20 mouse cellular contexts compared by ENCODE assay signal in the genomic region with DNA sequence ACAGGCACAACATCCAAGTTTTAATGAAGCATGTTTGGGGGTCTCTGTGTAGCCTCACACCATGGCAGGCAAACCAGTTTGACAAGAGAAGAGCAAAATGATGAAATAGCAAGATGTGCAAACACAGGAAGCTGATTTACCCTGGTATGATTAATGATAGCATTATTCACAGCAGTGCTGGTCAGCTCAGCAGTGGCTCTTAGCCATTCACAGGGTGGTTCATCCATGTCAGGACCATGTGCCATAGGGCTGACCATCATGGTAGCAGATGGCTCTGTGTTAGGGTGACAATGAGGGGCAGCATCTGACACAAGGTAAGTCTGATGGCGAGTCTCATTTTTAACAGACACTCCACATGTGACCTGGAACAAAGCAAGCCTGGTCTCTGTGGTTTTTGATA.
A peak's percentile ranks its signal among the peaks of the same experiment; 100 is the strongest.
DNase-seq lines count a peak whose midpoint lies in the region; ATAC-seq and TF ChIP-seq lines count a peak whose summit lies in the region.
"Had no signal": no experiment of that assay in that cellular context is flagged by ENCODE, and none has a peak within 500 bp of the region (broad histone marks: within the 10 kb centered on the region; RNA-seq: fewer than 3 reads in every experiment).

No protein-coding gene starts in this region.

- H3K9me3 ChIP-seq in hindbrain, postnatal 0 days (ENCODE audit: low read length) = no peaks in the 10 kb centered on the region
- H3K9me3 ChIP-seq in hindbrain, embryonic 10.5 days = no peaks in the 10 kb centered on the region
- no peaks in the 10 kb centered on the region for H3K9me3 ChIP-seq in midbrain, postnatal 0 days (ENCODE audit: low read length)
- no peaks in the 10 kb centered on the region for H3K9me3 ChIP-seq in midbrain, embryonic 14.5 days (ENCODE audit: control insufficient read depth, low read length)
- H3K9me3 ChIP-seq: embryonic facial prominence, embryonic 10.5 days; embryonic facial prominence, embryonic 12.5 days; forebrain, embryonic 13.5 days; forebrain, embryonic 15.5 days had no signal

- no peaks in the 10 kb centered on the region for H3K36me3 ChIP-seq in hindbrain, postnatal 0 days (ENCODE audit: insufficient read depth, low read length)
- H3K36me3 ChIP-seq in hindbrain, embryonic 10.5 days = no peaks in the 10 kb centered on the region
- H3K36me3 ChIP-seq in midbrain, postnatal 0 days (ENCODE audit: insufficient read depth, low read length) = no peaks in the 10 kb centered on the region
- no peaks in the 10 kb centered on the region for H3K36me3 ChIP-seq in midbrain, embryonic 14.5 days (ENCODE audit: control insufficient read depth, insufficient read depth, low read length)
- no peaks in the 10 kb centered on the region for H3K36me3 ChIP-seq in heart, adult 2 months (ENCODE audit: control insufficient read depth, insufficient read depth, low read length)
- H3K36me3 ChIP-seq: embryonic facial prominence, embryonic 10.5 days; embryonic facial prominence, embryonic 12.5 days; forebrain, embryonic 15.5 days had no signal

- H3K9ac ChIP-seq in hindbrain, postnatal 0 days (replicated peaks; ENCODE audit: low read length) = no peak overlapping the region
- H3K9ac ChIP-seq in midbrain, postnatal 0 days (replicated peaks; ENCODE audit: low read length, poor library complexity, severe bottlenecking) = no peak overlapping the region
- H3K9ac ChIP-seq in midbrain, embryonic 14.5 days (replicated peaks; ENCODE audit: low read length) = no peak overlapping the region
- H3K9ac ChIP-seq in heart, adult 2 months (ENCODE audit: low read depth, low read length) = no peak overlapping the region
- H3K9ac ChIP-seq: embryonic facial prominence, embryonic 12.5 days; forebrain, embryonic 13.5 days; forebrain, embryonic 15.5 days; forebrain, postnatal 0 days had no signal

- no peak for TF ChIP-seq EP300 in heart, adult 2 months (IDR thresholded peaks at IDR 0.05; ENCODE audit: insufficient read depth, low read depth, low read length)

- no peaks in the 10 kb centered on the region for H3K79me2 ChIP-seq in heart, adult 2 months (replicated peaks; ENCODE audit: control insufficient read depth, insufficient read depth, low read length)

- H3K27me3 ChIP-seq in cerebellum, adult 2 months (ENCODE audit: control insufficient read depth, insufficient read depth, low read length) = no peaks in the 10 kb centered on the region
- no peaks in the 10 kb centered on the region for H3K27me3 ChIP-seq in hindbrain, postnatal 0 days (ENCODE audit: insufficient read depth, low read length)
- H3K27me3 ChIP-seq in hindbrain, embryonic 10.5 days (ENCODE audit: insufficient read depth, poor library complexity, severe bottlenecking) = no peaks in the 10 kb centered on the region
- no peaks in the 10 kb centered on the region for H3K27me3 ChIP-seq in midbrain, postnatal 0 days (ENCODE audit: insufficient read depth, low read length)
- H3K27me3 ChIP-seq in midbrain, embryonic 14.5 days (ENCODE audit: control insufficient read depth, insufficient read depth, low read length) = no peaks in the 10 kb centered on the region
- H3K27me3 ChIP-seq in heart, adult 2 months (ENCODE audit: control insufficient read depth, insufficient read depth, low read length) = no peaks in the 10 kb centered on the region
- H3K27me3 ChIP-seq: embryonic facial prominence, embryonic 12.5 days; forebrain, embryonic 13.5 days; forebrain, embryonic 15.5 days; Patski had no signal

- H3K4me1 ChIP-seq in cerebellum, adult 2 months (ENCODE audit: control insufficient read depth, insufficient read depth, low read length) = no peaks in the 10 kb centered on the region
- no peaks in the 10 kb centered on the region for H3K4me1 ChIP-seq in hindbrain, postnatal 0 days (ENCODE audit: insufficient read depth, low read length)
- H3K4me1 ChIP-seq in hindbrain, embryonic 10.5 days (replicated peaks) = no peaks in the 10 kb centered on the region
- no peaks in the 10 kb centered on the region for H3K4me1 ChIP-seq in midbrain, postnatal 0 days (ENCODE audit: insufficient read depth, low read length)
- no peaks in the 10 kb centered on the region for H3K4me1 ChIP-seq in midbrain, embryonic 14.5 days (ENCODE audit: control insufficient read depth, insufficient read depth, low read length)
- H3K4me1 ChIP-seq in heart, adult 2 months (ENCODE audit: control insufficient read depth, insufficient read depth, low read length) = no peaks in the 10 kb centered on the region
- H3K4me1 ChIP-seq: embryonic facial prominence, embryonic 10.5 days; embryonic facial prominence, embryonic 12.5 days; forebrain, embryonic 13.5 days; forebrain, embryonic 15.5 days had no signal

- DNase-seq in cerebellum, postnatal 14 days = peak; percentile 35 to 51
- no peak for DNase-seq in cerebellum, adult 2 months
- peak; percentile 27 for DNase-seq in hindbrain, postnatal 0 days (ENCODE audit: low spot score)
- no peak for DNase-seq in hindbrain, embryonic 10.5 days (ENCODE audit: low spot score)
- peak; percentile 43 for DNase-seq in midbrain, postnatal 0 days (ENCODE audit: low spot score)
- DNase-seq in midbrain, embryonic 14.5 days = no peak
- no peak for DNase-seq in heart, adult 2 months
- DNase-seq: adrenal gland, adult 8-10 months; adrenal gland, postnatal 14 days; adrenal gland, postnatal 36 days; cerebellum, adult 11-12 months; cerebellum, adult 9-10 months; cerebellum, postnatal 25 days; forebrain, postnatal 0 days had no signal

- no peak overlapping the region for H3K4me3 ChIP-seq in cerebellum, adult 2 months (replicated peaks; ENCODE audit: insufficient read depth, low read depth, low read length)
- H3K4me3 ChIP-seq in hindbrain, postnatal 0 days (ENCODE audit: low read length) = no peak overlapping the region
- H3K4me3 ChIP-seq in hindbrain, embryonic 10.5 days = no peak overlapping the region
- H3K4me3 ChIP-seq in midbrain, postnatal 0 days (ENCODE audit: low read depth, low read length) = no peak overlapping the region
- no peak overlapping the region for H3K4me3 ChIP-seq in midbrain, embryonic 14.5 days (replicated peaks; ENCODE audit: low read depth, low read length)
- H3K4me3 ChIP-seq in heart, adult 2 months = no peak overlapping the region
- H3K4me3 ChIP-seq: embryonic facial prominence, embryonic 10.5 days; embryonic facial prominence, embryonic 12.5 days; forebrain, embryonic 13.5 days; forebrain, embryonic 15.5 days had no signal

- H3K4me2 ChIP-seq in hindbrain, postnatal 0 days (ENCODE audit: low read depth, low read length) = no peak overlapping the region
- H3K4me2 ChIP-seq in midbrain, postnatal 0 days (ENCODE audit: low read depth, low read length, poor library complexity, severe bottlenecking) = no peak overlapping the region
- H3K4me2 ChIP-seq in midbrain, embryonic 14.5 days (ENCODE audit: low read length) = no peak overlapping the region
- H3K4me2 ChIP-seq: embryonic facial prominence, embryonic 12.5 days; forebrain, embryonic 13.5 days; forebrain, embryonic 15.5 days had no signal

- TF ChIP-seq CTCF in cerebellum, adult 2 months (IDR thresholded peaks at IDR 0.05; ENCODE audit: borderline replicate concordance, insufficient read depth, low read depth, low read length) = no peak
- TF ChIP-seq CTCF in hindbrain, postnatal 0 days (IDR thresholded peaks at IDR 0.05; ENCODE audit: low read depth) = no peak
- TF ChIP-seq CTCF in midbrain, postnatal 0 days (IDR thresholded peaks at IDR 0.05) = no peak
- no peak for TF ChIP-seq CTCF in heart, adult 2 months (IDR thresholded peaks at IDR 0.05)

- WGBS in cerebellum, adult 2 months = 60% methylated on average over 1 of the region's 1 CpGs
- 62% methylated on average over 1 of the region's 1 CpGs for WGBS in hindbrain, postnatal 0 days
- WGBS in hindbrain, embryonic 10.5 days = 84% methylated on average over 1 of the region's 1 CpGs
- WGBS in midbrain, postnatal 0 days = 83% methylated on average over 1 of the region's 1 CpGs
- 80% methylated on average over 1 of the region's 1 CpGs for WGBS in midbrain, embryonic 14.5 days
- 45% methylated on average over 1 of the region's 1 CpGs for WGBS in heart, adult 2 months

- no peak overlapping the region for H3K27ac ChIP-seq in cerebellum, adult 2 months (ENCODE audit: insufficient read depth, low read length)
- no peak overlapping the region for H3K27ac ChIP-seq in hindbrain, postnatal 0 days
- H3K27ac ChIP-seq in hindbrain, embryonic 10.5 days = no peak overlapping the region
- H3K27ac ChIP-seq in midbrain, postnatal 0 days (ENCODE audit: low read depth, low read length) = no peak overlapping the region
- H3K27ac ChIP-seq in midbrain, embryonic 14.5 days (replicated peaks; ENCODE audit: low read depth, low read length) = no peak overlapping the region
- H3K27ac ChIP-seq in heart, adult 2 months = no peak overlapping the region
- H3K27ac ChIP-seq: embryonic facial prominence, embryonic 10.5 days; embryonic facial prominence, embryonic 12.5 days; forebrain, embryonic 13.5 days; forebrain, embryonic 15.5 days had no signal

- no peak for TF ChIP-seq POLR2A in cerebellum, adult 2 months (IDR thresholded peaks at IDR 0.05; ENCODE audit: borderline replicate concordance, insufficient read depth, low read length)
- TF ChIP-seq POLR2A in heart, adult 2 months (IDR thresholded peaks at IDR 0.05; ENCODE audit: insufficient read depth, low read depth, low read length) = no peak

- no peak for ATAC-seq in hindbrain, postnatal 0 days
- ATAC-seq in midbrain, postnatal 0 days (ENCODE audit: low FRiP score) = no peak
- ATAC-seq in midbrain, embryonic 14.5 days (ENCODE audit: low FRiP score, low TSS enrichment) = no peak
- ATAC-seq: activated CD4-positive, CD25-positive, alpha-beta regulatory T cell, adult 4 months; forebrain, embryonic 13.5 days; forebrain, embryonic 15.5 days; forebrain, postnatal 0 days; Patski had no signal

- intact Hi-C loops in heart, adult 2 months (cut with DNase I) = no loop called here

Comparison
In these comparisons a context has a peak if more than half of its experiments do, and no peak if none do; other contexts are left out.
1. DNase-seq: peak in cerebellum, postnatal 14 days (2 of 2), hindbrain, postnatal 0 days (single experiment) and midbrain, postnatal 0 days (single experiment); none in cerebellum, adult 2 months (0 of 2), hindbrain, embryonic 10.5 days (single experiment), midbrain, embryonic 14.5 days (single experiment) and heart, adult 2 months (0 of 2).